Mouse (Mus musculus): ENCODE measurements around the gene 2310022A10Rik. TPM values are rescaled to one million over a fixed set of nuclear protein-coding genes. Genes with fewer than 3 reads are reported as not detected.
A peak's percentile ranks its signal among the peaks of the same experiment; 100 is the strongest.

Gene 2310022A10Rik
- total RNA-seq, 2 experiments from 2014 or later: 30.3 to 31.3 TPM

DNA sequence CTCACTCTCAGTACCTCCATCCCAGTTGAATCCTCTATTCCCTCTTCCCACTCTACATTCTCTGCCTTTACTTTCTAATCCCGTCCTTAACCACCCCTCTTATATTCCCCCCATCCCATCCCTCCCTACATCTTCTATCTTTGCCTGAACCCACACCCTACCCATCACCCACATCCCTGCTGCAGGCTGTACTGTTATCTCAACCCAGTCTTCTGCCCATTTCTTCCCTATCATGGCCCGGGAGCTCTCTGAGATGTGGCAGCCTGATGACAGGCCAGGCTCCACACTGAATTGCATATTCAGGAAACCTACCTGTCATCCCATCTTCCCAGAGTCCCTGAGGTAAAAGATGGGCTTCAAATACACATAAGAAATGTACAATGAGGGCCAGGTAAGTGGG, 14.2 kb upstream of the 2310022A10Rik start:
- ATAC-seq (replicated peaks; ENCODE audit: low FRiP score, low TSS enrichment, poor library complexity, severe bottlenecking): no peak

GRCm38 (mm10) chr7:27540521-27540920, 12.5 kb upstream of the 2310022A10Rik start:
- peak; percentile 57 for ATAC-seq (replicated peaks; ENCODE audit: low FRiP score, low TSS enrichment, poor library complexity, severe bottlenecking)

- ATAC-seq (replicated peaks; ENCODE audit: low FRiP score, low TSS enrichment, poor library complexity, severe bottlenecking): no peak
These were observed 12.1 kb upstream of the 2310022A10Rik start for GRCm38 (mm10) chr7:27540935-27541334.

- ATAC-seq (replicated peaks; ENCODE audit: low FRiP score, low TSS enrichment, poor library complexity, severe bottlenecking): peak; percentile 47
These were observed 11.6 kb upstream of the 2310022A10Rik start for GRCm38 (mm10) chr7:27541431-27541830.

- ATAC-seq (replicated peaks; ENCODE audit: low FRiP score, low TSS enrichment, poor library complexity, severe bottlenecking): no peak
These were observed 11.1 kb upstream of the 2310022A10Rik start for GRCm38 (mm10) chr7:27541922-27542321.

DNA sequence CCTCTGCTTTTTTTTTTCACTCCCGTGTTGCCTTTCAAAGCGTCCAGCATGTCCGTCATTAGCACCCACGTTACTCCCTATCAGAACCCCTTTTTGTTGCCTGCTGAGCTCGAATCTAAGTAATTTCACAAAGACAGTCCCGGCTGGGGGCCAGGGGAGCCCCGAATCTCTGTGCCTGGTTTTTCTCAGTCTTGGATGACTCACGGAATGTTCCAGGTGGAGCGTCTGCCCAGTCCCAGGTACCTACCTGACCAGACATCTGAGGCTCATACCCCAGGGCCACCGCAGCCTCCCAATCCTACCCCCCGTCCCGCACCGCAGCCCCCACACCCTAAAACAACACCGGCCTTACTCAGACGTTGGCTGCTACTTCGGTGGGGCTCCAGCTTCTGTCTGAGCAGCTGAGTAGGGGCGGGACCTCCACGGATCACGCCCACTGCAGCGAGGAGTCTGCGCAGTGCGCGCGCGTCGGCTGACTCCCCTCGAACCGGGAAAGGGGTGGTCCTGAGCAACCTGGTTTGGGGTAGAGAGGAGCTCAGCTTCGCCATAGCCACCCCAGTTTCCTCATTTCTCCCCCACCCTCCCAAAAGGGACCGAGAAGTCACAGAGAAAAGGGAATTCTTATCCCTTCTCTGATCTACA, 10.5 kb upstream of the 2310022A10Rik start:
- ATAC-seq (replicated peaks; ENCODE audit: low FRiP score, low TSS enrichment, poor library complexity, severe bottlenecking): peak; percentile 80

- ATAC-seq (replicated peaks; ENCODE audit: low FRiP score, low TSS enrichment, poor library complexity, severe bottlenecking): no peak
These were observed 10.0 kb upstream of the 2310022A10Rik start for GRCm38 (mm10) chr7:27543065-27543464.

DNA sequence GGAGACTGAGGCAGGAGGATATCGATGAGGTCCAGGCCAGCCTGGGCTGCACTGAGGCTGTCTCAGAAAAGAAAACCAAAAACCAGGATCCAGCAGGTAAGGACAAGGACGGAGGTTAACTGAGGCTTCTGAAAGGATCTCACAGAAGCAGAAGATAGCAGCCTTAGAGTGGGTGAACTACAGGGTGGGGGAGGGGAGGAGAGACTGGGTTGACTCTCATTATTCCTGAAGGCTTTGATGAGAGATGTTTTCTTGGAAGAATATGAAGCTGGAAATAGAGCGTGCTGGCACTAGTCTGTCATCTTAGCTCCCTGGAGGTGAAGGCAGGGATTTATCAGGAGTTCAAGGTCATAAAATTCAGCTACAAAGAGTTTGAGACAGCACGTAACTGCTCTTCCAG, 9.2 kb upstream of the 2310022A10Rik start:
- no peak for ATAC-seq (replicated peaks; ENCODE audit: low FRiP score, low TSS enrichment, poor library complexity, severe bottlenecking)

- no peak for ATAC-seq (replicated peaks; ENCODE audit: low FRiP score, low TSS enrichment, poor library complexity, severe bottlenecking)
These were observed 8.2 kb upstream of the 2310022A10Rik start for GRCm38 (mm10) chr7:27544675-27545370.

DNA sequence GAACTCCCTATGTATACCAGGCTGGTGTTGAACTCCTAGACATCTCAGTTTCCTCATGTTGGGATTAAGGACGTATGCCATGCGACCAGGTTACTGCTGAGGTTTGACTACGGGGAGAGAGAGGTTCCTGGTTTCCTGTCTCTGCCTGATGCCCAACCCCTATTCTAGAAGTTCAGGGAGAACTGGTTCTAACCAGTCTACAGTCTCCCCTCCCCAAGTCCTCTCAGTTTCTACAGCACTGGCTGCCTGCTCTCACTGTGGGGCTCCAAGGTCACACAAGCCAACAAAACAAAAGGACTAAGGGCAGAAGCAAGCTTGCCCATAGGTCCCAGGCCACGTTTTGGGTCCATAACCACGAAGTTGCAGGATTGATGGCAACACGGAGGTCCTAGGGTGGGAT, 3.4 kb upstream of the 2310022A10Rik start:
- no peak for ATAC-seq (replicated peaks; ENCODE audit: low FRiP score, low TSS enrichment, poor library complexity, severe bottlenecking)

GRCm38 (mm10) chr7:27552070-27552469, 963 bp upstream of the 2310022A10Rik start:
- no peak for ATAC-seq (replicated peaks; ENCODE audit: low FRiP score, low TSS enrichment, poor library complexity, severe bottlenecking)

DNA sequence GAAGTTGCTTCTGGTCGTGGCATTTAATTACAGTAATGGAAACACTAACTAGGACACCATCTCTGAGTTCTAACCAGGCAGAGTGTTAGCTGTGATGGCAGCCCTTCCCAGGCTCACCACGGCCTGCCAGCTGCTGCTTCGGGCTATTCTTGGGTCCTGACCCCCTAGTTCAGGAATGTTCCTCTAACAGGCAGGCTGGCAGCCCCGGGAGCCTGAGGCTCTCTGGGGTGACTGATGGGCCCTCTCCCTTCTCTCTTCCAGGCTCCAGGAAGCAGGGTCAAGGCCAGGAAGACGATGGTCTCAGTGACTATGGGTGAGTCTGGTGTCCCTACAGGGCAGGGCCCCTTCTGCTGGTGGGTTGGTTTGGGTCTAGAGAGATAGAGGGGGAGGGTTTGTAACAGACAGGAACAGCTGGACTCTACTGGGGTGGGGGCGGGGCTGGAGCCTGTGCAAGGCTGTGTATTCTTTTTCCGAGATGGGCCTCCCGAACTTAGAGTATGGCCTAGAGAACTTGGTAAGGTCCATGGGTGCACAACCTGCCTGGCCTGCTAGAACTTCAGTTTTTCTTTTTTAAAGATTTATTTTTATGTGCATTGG, 7.4 kb downstream of the 2310022A10Rik start:
- no peak for ATAC-seq (replicated peaks; ENCODE audit: low FRiP score, low TSS enrichment, poor library complexity, severe bottlenecking)

DNA sequence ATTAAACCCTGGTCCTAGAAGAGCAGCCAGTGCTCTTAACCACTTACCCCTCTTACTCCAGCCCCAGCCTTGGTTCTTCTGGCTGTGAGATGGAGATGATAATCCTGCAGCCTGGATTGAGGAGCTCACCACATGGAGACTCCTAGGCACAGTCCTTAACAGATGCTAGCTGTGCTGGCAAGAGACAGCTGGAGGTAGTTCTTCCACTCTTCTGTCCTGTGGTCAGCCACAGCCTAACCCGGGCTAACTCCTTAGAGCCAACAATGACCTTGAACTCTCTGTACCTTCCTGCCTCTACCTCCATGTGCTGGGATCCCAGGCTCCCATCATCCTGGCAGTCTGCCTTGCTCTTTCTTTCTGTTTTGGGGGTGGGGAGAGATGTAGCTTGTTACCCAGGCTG, 7.9 kb downstream of the 2310022A10Rik start:
- ATAC-seq (replicated peaks; ENCODE audit: low FRiP score, low TSS enrichment, poor library complexity, severe bottlenecking): no peak

DNA sequence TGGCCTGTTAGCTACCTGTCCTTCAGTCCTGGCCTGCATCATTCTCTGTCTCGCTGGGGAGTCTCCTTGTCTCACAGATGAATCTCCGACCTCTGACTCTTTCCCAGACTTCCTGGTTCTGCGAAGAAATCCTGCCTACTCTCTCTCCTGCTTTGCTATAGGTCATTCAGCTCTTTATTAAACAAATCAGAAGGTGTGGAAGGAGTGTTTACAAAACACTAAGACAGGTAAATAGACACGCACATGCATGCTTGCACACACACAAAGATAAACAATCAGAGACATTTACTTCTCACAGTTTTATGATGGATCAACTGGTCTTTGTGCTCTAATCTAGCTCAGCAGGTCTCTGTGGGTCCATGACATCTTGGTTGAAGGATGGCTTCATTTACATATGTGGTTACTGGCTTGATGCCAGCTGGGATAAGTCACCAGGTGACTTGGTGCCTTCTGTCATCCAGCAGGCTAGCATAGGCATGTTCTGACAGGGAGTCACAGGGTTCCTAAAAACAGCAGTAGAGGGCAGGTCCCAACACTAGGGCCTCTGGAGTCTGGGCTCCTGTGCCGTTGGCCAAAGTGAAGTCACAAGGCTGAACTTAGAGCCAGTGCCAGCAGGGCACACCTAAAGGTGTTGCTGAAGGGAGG, 16.7 kb downstream of the 2310022A10Rik start:
- ATAC-seq (replicated peaks; ENCODE audit: low FRiP score, low TSS enrichment, poor library complexity, severe bottlenecking): 0 out of 2 replicates have a peak, but pooled peaks have one; percentile 55

GRCm38 (mm10) chr7:27572133-27572532, 19.1 kb downstream of the 2310022A10Rik start:
- ATAC-seq (replicated peaks; ENCODE audit: low FRiP score, low TSS enrichment, poor library complexity, severe bottlenecking): no peak

- no peak for ATAC-seq (replicated peaks; ENCODE audit: low FRiP score, low TSS enrichment, poor library complexity, severe bottlenecking)
These were observed 21.3 kb downstream of the 2310022A10Rik start for GRCm38 (mm10) chr7:27574124-27574880.

DNA sequence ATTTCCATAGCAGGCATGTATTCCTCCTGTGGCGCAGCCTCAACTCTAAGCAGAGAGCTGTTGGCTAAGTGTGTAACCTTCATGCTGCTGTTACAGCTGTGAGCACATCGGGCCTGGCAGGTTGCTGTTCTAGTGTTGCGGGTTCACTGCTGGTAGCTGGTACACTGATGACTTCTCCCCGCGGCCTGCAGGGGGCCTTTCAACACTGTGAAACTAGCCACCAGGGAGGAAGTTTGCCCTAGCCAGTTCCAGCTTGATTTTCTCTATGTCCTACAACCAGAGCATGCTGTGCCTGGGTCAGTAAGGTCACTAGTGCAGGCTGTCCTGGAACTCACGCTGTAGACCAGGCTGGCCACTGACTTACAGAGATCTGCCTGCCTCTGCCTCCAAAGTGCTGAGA, 23.9 kb downstream of the 2310022A10Rik start:
- peak; percentile 72; the same call in 1 of the 2 replicates for ATAC-seq (replicated peaks; ENCODE audit: low FRiP score, low TSS enrichment, poor library complexity, severe bottlenecking)

DNA sequence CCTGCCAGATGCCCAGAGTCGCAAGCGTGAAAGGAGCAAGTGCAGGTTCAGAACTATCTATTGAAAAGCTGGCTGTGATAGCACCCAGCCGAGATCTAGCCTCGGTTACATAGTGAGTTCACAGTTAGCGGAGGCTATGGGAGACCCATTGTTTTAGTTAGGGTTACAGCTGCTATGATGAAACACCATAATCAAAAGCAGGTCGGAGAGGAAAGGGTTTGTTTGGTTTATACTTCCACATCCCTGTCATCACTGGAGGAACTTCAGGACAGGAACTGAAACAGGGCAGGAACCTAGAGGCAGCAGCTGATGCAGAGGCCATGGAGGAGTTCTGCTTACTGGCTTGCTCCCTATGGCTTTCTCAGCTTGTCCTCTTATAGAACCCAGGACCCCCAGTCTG, 24.6 kb downstream of the 2310022A10Rik start:
- no peak for ATAC-seq (replicated peaks; ENCODE audit: low FRiP score, low TSS enrichment, poor library complexity, severe bottlenecking)

DNA sequence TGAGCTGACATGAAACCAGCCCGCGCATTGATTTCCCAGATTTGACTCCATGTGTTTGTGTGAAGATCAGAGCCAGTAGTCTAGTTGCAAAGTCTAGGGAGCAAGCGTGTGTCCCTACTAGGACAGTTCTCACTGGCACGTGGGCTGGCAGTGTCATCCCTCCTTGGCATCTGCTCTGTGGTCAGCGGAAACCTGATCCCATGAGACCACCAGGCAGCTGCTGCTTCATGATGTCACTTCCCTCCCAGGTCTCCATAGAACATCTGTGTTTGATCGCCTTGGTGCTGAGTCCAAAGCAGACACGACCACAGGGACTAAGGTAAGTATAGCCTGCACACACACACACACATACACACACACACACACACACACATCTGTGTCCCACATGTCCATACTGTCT, 25.4 kb downstream of the 2310022A10Rik start:
- ATAC-seq (replicated peaks; ENCODE audit: low FRiP score, low TSS enrichment, poor library complexity, severe bottlenecking): no peak

All from megakaryocyte-erythroid progenitor cell, adult 5-6 weeks (primary cell).